Mouse (Mus musculus) lung, postnatal 0 days (tissue): ENCODE measurements around the gene Pin1.

ENCODE experiments used
- CTCF ChIP-seq: IDR thresholded peaks from 2 replicates; pipeline ENCODE4 v1.5.1; 2016; ENCODE audit warnings: antibody characterized with exemption, mild to moderate bottlenecking
- EP300 ChIP-seq: IDR thresholded peaks from 2 replicates; pipeline ENCODE4 v1.6.1; 2016; ENCODE audit warnings: antibody characterized with exemption, mild to moderate bottlenecking, control low read depth

GRCm38 (mm10) chr9:20672047-20672446, 20.2 kb downstream of the Pin1 start:
- TF ChIP-seq EP300 (no peak), CTCF (no peak)
